Mouse (Mus musculus) R1 (cell line): Measurements from ENCODE around the gene Dnah8.

ENCODE experiments used
- DNase-seq: peaks from one replicate; pipeline ENCODE4 v3.0.0-alpha.2; 2018; ENCODE audit warnings: low read depth, low spot score

The Dnah8 gene

GRCm38 (mm10) chr17:30749391-30749790, 125.2 kb downstream of the Dnah8 start:
- DNase-seq: no peak

GRCm38 (mm10) chr17:30750269-30750668, 126.1 kb downstream of the Dnah8 start:
- no peak for DNase-seq

GRCm38 (mm10) chr17:30752370-30752818, 128.2 kb downstream of the Dnah8 start:
- DNase-seq: no peak

GRCm38 (mm10) chr17:30753201-30753600, 129.0 kb downstream of the Dnah8 start:
- DNase-seq: no peak

- peak; percentile 72 for DNase-seq
Measured at GRCm38 (mm10) chr17:30756771-30757170, 132.6 kb downstream of the Dnah8 start.

- peak; percentile 72 for DNase-seq
Measured at GRCm38 (mm10) chr17:30760307-30760706, 136.2 kb downstream of the Dnah8 start.

GRCm38 (mm10) chr17:30764276-30764675, 140.1 kb downstream of the Dnah8 start:
- DNase-seq: no peak

- DNase-seq: no peak
Measured at GRCm38 (mm10) chr17:30774416-30774815, 150.3 kb downstream of the Dnah8 start.

GRCm38 (mm10) chr17:30775096-30775495, 150.9 kb downstream of the Dnah8 start:
- no peak for DNase-seq

GRCm38 (mm10) chr17:30781046-30781445, 156.9 kb downstream of the Dnah8 start:
- DNase-seq: no peak

- no peak for DNase-seq
Measured at GRCm38 (mm10) chr17:30782286-30782685, 158.1 kb downstream of the Dnah8 start.

GRCm38 (mm10) chr17:30788361-30788760, 164.2 kb downstream of the Dnah8 start:
- DNase-seq: no peak

GRCm38 (mm10) chr17:30790816-30791215, 166.7 kb downstream of the Dnah8 start:
- no peak for DNase-seq

GRCm38 (mm10) chr17:30792396-30792795, 168.2 kb downstream of the Dnah8 start:
- DNase-seq: no peak

- DNase-seq: no peak
Measured at GRCm38 (mm10) chr17:30796616-30797015, 172.5 kb downstream of the Dnah8 start.

- DNase-seq: peak; percentile 43
Measured at GRCm38 (mm10) chr17:30800261-30800985, 176.3 kb downstream of the Dnah8 start.

GRCm38 (mm10) chr17:30803668-30804067, 179.5 kb downstream of the Dnah8 start:
- DNase-seq: peak; percentile 90

- no peak for DNase-seq
Measured at GRCm38 (mm10) chr17:30804955-30805354, 180.8 kb downstream of the Dnah8 start.

- no peak for DNase-seq
Measured at GRCm38 (mm10) chr17:30805511-30806059, 181.4 kb downstream of the Dnah8 start.

- DNase-seq: no peak
Measured at GRCm38 (mm10) chr17:30808866-30809660, 184.9 kb downstream of the Dnah8 start.

- DNase-seq: no peak
Measured at GRCm38 (mm10) chr17:30809926-30810660, 185.9 kb downstream of the Dnah8 start.

GRCm38 (mm10) chr17:30818543-30818942, 194.4 kb downstream of the Dnah8 start:
- peak; percentile 71 for DNase-seq
